ENCODE assay signal across 10 mouse cellular contexts in genomic region chr6:54708646-54709045, GRCm38 (mm10).
"Had no signal": no experiment of that assay in that cellular context is flagged by ENCODE, and none has a peak within 500 bp of the region (broad histone marks: within the 10 kb centered on the region; RNA-seq: fewer than 3 reads in every experiment).

No protein-coding gene starts in this region.

- DNase-seq: gastrocnemius, postnatal 14 days; gastrocnemius, postnatal 36 days; heart, postnatal 14 days; heart, postnatal 4 days; kidney, adult 18-20 months; kidney, adult 8-10 months; kidney, postnatal 10 days; kidney, postnatal 4 days; liver; liver, embryonic 13.5 days had no signal
